Mouse (Mus musculus) duodenum, adult 2 months (tissue): ENCODE measurements around the gene Vmn2r68. TPM values are rescaled to one million over a fixed set of nuclear protein-coding genes. Genes with fewer than 3 reads are reported as not detected.

ENCODE experiments used
- polyA plus RNA-seq: library from polyadenylated mRNA; depleted of rRNA; stranded (reverse); fragments of >200 nt; gene quantifications from 2 replicates; pipeline ENCODE4 v1.2.3, GENCODE M21; 2012; ENCODE audit warnings: low replicate concordance; rRNA removed

Gene Vmn2r68
- not detected in 2 replicates for polyA plus RNA-seq

DNA sequence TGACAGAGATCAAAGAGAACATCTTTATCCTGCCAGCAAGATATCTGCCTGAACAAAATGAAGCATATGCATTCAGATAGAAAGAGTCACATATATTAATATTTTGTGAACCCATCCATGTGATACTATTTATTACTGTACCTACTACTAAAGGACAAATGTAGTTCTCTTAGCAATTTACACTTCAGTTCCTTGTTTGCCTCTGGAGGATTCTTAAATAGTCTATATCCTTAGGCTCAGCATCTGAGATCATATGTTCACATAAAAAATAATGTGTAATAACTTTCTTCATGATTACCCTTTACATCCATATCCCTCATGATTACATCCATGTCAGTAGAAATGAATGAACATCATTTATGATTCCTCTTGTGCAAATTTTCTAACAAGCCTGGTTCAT is at the start of gene Vmn2r68:
Gene Vmn2r68 (minus strand): TSS at position 101 of the 400 bp plus-strand sequence.

Other genes starting within 250 kb of the Vmn2r68 start
- not detected in 2 replicates for gene Vmn2r66, start 225.5 kb downstream of the Vmn2r68 start, polyA plus RNA-seq
- gene Vmn2r67, start 81.8 kb downstream of the Vmn2r68 start, polyA plus RNA-seq: not detected in 2 replicates
- not detected in 2 replicates for gene Vmn2r69, start 178.1 kb upstream of the Vmn2r68 start, polyA plus RNA-seq